In the genomic region with DNA sequence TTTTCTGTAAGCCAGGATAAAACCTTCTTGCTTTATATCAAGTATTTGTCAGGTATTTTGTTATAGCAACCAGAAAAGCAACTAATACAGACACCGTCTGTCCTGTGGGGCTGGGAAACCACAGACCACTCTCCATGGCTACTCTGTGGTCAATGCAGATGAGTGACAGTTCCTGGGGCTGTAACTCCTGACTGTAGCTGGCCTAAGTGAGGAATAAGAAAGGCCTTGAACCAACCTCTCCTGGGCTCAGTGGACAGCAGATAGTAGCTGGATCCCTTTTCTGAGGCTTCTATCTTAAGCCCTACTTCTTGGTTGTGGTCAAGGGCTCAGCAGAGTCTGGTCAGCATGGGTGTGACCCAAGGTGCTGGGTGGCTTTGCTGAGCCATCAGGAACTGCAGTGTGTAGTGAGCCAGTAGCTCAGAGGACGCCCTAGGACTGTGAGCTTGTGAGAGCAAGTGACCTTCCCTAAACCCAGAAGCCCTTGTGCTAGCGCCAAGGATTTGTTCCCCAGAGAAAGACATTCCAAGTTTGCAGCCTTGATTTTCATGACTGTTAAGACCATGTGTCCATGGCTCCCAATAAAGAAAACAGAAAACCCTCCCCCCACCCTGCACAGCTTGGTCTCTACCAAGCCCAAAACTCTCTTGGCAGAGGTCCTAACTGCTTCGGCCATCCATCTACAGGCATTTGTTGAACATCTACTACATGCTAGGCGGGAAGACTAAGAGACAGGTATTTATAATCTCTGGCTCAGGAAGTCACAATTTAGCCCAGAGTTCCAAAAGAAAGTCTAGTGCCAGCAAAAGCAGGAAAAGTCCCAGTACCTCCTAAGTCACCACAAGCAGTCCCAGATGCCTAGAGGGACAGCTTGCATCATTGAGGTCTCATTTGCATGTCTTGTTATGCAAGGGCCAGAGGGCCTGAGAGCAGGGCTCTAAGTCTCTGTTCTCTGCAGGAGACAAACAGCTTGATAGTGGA, we compare ENCODE assay signal across 14 mouse cellular contexts. TPM values are rescaled to one million over a fixed set of nuclear protein-coding genes. Genes with fewer than 3 reads are reported as not detected.
A peak's percentile ranks its signal among the peaks of the same experiment; 100 is the strongest.
DNase-seq lines count a peak whose midpoint lies in the region; ATAC-seq and TF ChIP-seq lines count a peak whose summit lies in the region.
"Had no signal": no experiment of that assay in that cellular context is flagged by ENCODE, and none has a peak within 500 bp of the region (broad histone marks: within the 10 kb centered on the region; RNA-seq: fewer than 3 reads in every experiment).

No protein-coding gene starts in this region.

- TF ChIP-seq CTCF in forebrain, postnatal 0 days (IDR thresholded peaks at IDR 0.05; ENCODE audit: low read depth) = no peak

- peak; percentile 40; the same call in 1 of the 2 replicates for ATAC-seq in liver, embryonic 15.5 days (ENCODE audit: insufficient read depth)
- ATAC-seq in liver, embryonic 11.5 days (replicated peaks; ENCODE audit: low FRiP score) = no peak
- peak; percentile 72 for ATAC-seq in monocyte, adult 5-6 weeks (replicated peaks; ENCODE audit: insufficient number of reproducible peaks, low FRiP score, low TSS enrichment, poor library complexity, severe bottlenecking)
- no peak for ATAC-seq in frontal cortex, adult (ENCODE audit: low TSS enrichment)
- ATAC-seq in forebrain, postnatal 0 days = no peak
- ATAC-seq: forebrain, embryonic 16.5 days; Patski had no signal

- no peaks in the 10 kb centered on the region for H3K36me3 ChIP-seq in liver, embryonic 15.5 days (replicated peaks)
- H3K36me3 ChIP-seq in liver, embryonic 11.5 days (ENCODE audit: control insufficient read depth, insufficient read depth, low read length) = no peaks in the 10 kb centered on the region
- no peaks in the 10 kb centered on the region for H3K36me3 ChIP-seq in forebrain, postnatal 0 days (ENCODE audit: insufficient read depth)
- H3K36me3 ChIP-seq: hindbrain, embryonic 10.5 days; limb, embryonic 15.5 days; midbrain, embryonic 12.5 days; neural tube, embryonic 15.5 days had no signal

- intact Hi-C loops in heart, postnatal 36 days (cut with DNase I) = no loop called here

- H3K4me3 ChIP-seq in liver, embryonic 15.5 days (replicated peaks) = no peak overlapping the region
- no peak overlapping the region for H3K4me3 ChIP-seq in liver, embryonic 11.5 days (ENCODE audit: low read depth, low read length)
- H3K4me3 ChIP-seq in forebrain, postnatal 0 days (ENCODE audit: low read depth, low read length) = no peak overlapping the region
- H3K4me3 ChIP-seq: hindbrain, embryonic 10.5 days; limb, embryonic 15.5 days; midbrain, embryonic 12.5 days; neural tube, embryonic 15.5 days had no signal

- peaks cover 6% of the 10 kb centered on the region for H3K4me1 ChIP-seq in liver, embryonic 15.5 days (replicated peaks)
- H3K4me1 ChIP-seq in liver, embryonic 11.5 days (replicated peaks; ENCODE audit: control insufficient read depth, insufficient read depth, low read length) = no peaks in the 10 kb centered on the region; the same call in 1 of the 2 replicates
- no peaks in the 10 kb centered on the region for H3K4me1 ChIP-seq in forebrain, postnatal 0 days (ENCODE audit: insufficient read depth)

- H3K27me3 ChIP-seq in liver, embryonic 15.5 days = no peaks in the 10 kb centered on the region
- no peaks in the 10 kb centered on the region for H3K27me3 ChIP-seq in liver, embryonic 11.5 days (replicated peaks; ENCODE audit: control insufficient read depth, insufficient read depth, low read length)
- H3K27me3 ChIP-seq in forebrain, postnatal 0 days (ENCODE audit: insufficient read depth, low read length) = no peaks in the 10 kb centered on the region
- H3K27me3 ChIP-seq: limb, embryonic 15.5 days; midbrain, embryonic 12.5 days; neural tube, embryonic 15.5 days; Patski had no signal

- 57% methylated on average over 5 of the region's 5 CpGs for WGBS in liver, embryonic 15.5 days (ENCODE audit: insufficient replicate concordance)
- WGBS in liver, embryonic 11.5 days = 76% methylated on average over 5 of the region's 5 CpGs
- WGBS in forebrain, postnatal 0 days = 83% methylated on average over 5 of the region's 5 CpGs

- no peak overlapping the region for H3K4me2 ChIP-seq in liver, embryonic 15.5 days
- no peak overlapping the region for H3K4me2 ChIP-seq in liver, embryonic 11.5 days
- no peak overlapping the region for H3K4me2 ChIP-seq in forebrain, postnatal 0 days (ENCODE audit: low read depth)
- H3K4me2 ChIP-seq: limb, embryonic 15.5 days; midbrain, embryonic 12.5 days; neural tube, embryonic 15.5 days had no signal

- H3K27ac ChIP-seq in liver, embryonic 15.5 days (replicated peaks) = no peak overlapping the region
- no peak overlapping the region for H3K27ac ChIP-seq in liver, embryonic 11.5 days (ENCODE audit: low read depth, low read length)
- no peak overlapping the region for H3K27ac ChIP-seq in forebrain, postnatal 0 days (ENCODE audit: low read depth, low read length)
- H3K27ac ChIP-seq: hindbrain, embryonic 10.5 days; limb, embryonic 15.5 days; midbrain, embryonic 12.5 days; neural tube, embryonic 15.5 days had no signal

- H3K9ac ChIP-seq in liver, embryonic 15.5 days = no peak overlapping the region
- no peak overlapping the region for H3K9ac ChIP-seq in liver, embryonic 11.5 days (ENCODE audit: low read depth, low read length)
- H3K9ac ChIP-seq in forebrain, postnatal 0 days = no peak overlapping the region
- H3K9ac ChIP-seq: limb, embryonic 15.5 days; midbrain, embryonic 12.5 days; neural tube, embryonic 15.5 days had no signal

- H3K9me3 ChIP-seq in liver, embryonic 15.5 days (replicated peaks) = no peaks in the 10 kb centered on the region
- H3K9me3 ChIP-seq in liver, embryonic 11.5 days (ENCODE audit: control insufficient read depth, low read length) = no peaks in the 10 kb centered on the region
- no peaks in the 10 kb centered on the region for H3K9me3 ChIP-seq in forebrain, postnatal 0 days (ENCODE audit: low read length)
- H3K9me3 ChIP-seq: limb, embryonic 15.5 days; midbrain, embryonic 12.5 days; neural tube, embryonic 15.5 days had no signal

- no peak for DNase-seq in liver, embryonic 11.5 days (ENCODE audit: low spot score)
- peak; percentile 76 for DNase-seq in adrenal gland, postnatal 14 days
- DNase-seq in heart, postnatal 36 days = peak; percentile 42 to 51
- no peak for DNase-seq in forebrain, postnatal 0 days
- DNase-seq: spleen, adult 18-20 months had no signal

RNA-seq across cellular contexts. Expression of a gene that starts 27.1 kb away (rescaled TPM):
- polyA plus RNA-seq in liver, embryonic 15.5 days (2015; fragmentation: Nextera tagmentation; extraction: Ambion mirVana) = 2.2 TPM in 2 replicates
- polyA plus RNA-seq in liver, embryonic 11.5 days (2014; fragmentation: Nextera tagmentation; extraction: Ambion mirVana) = 3.5 and 4.2 TPM in 2 replicates
- 9.8 and 19.8 TPM in 2 replicates for total RNA-seq in adrenal gland, postnatal 14 days (2021)
- total RNA-seq in heart, postnatal 36 days (2021) = 1 to 10 TPM; 7.6 to 7.7 TPM
- total RNA-seq in monocyte, adult 5-6 weeks (2017) = 10.0 to 15.9 TPM (median 12.7 TPM) in 3 replicates
- total RNA-seq in forebrain, postnatal 0 days (2014; rRNA removed) = 1.9 and 2.0 TPM in 2 replicates
- 0.75 and 0.91 TPM in 2 replicates for polyA plus RNA-seq in forebrain, postnatal 0 days (2015; fragmentation: Nextera tagmentation; extraction: Ambion mirVana)

RNA-seq across cellular contexts. Expression of a gene that starts 52.8 kb away (rescaled TPM):
- not detected in 2 replicates for polyA plus RNA-seq in liver, embryonic 15.5 days (2015; fragmentation: Nextera tagmentation; extraction: Ambion mirVana)
- polyA plus RNA-seq in liver, embryonic 11.5 days (2014; fragmentation: Nextera tagmentation; extraction: Ambion mirVana) = 0.16 and 0.51 TPM in 2 replicates
- total RNA-seq in adrenal gland, postnatal 14 days (2021) = not detected in 2 replicates
- total RNA-seq in heart, postnatal 36 days (2021) = not detected
- total RNA-seq in monocyte, adult 5-6 weeks (2017) = not detected in 3 replicates
- total RNA-seq in forebrain, postnatal 0 days (2014; rRNA removed) = 0.15 TPM in 1 of 2 replicates, not detected in the other
- 0.14 and 0.29 TPM in 2 replicates for polyA plus RNA-seq in forebrain, postnatal 0 days (2015; fragmentation: Nextera tagmentation; extraction: Ambion mirVana)
- polyA plus RNA-seq: hindbrain, embryonic 10.5 days had no signal

RNA-seq across cellular contexts. Expression of a gene that starts 54.5 kb away (rescaled TPM):
- not detected in 2 replicates for polyA plus RNA-seq in liver, embryonic 15.5 days (2015; fragmentation: Nextera tagmentation; extraction: Ambion mirVana)
- not detected in 2 replicates for polyA plus RNA-seq in liver, embryonic 11.5 days (2014; fragmentation: Nextera tagmentation; extraction: Ambion mirVana)
- total RNA-seq in adrenal gland, postnatal 14 days (2021) = 7.2 and 8.4 TPM in 2 replicates
- total RNA-seq in heart, postnatal 36 days (2021) = not detected
- not detected in 3 replicates for total RNA-seq in monocyte, adult 5-6 weeks (2017)
- total RNA-seq in forebrain, postnatal 0 days (2014; rRNA removed) = not detected in 2 replicates
- polyA plus RNA-seq in forebrain, postnatal 0 days (2015; fragmentation: Nextera tagmentation; extraction: Ambion mirVana) = not detected in 2 replicates
- polyA plus RNA-seq: forebrain, embryonic 16.5 days; hindbrain, embryonic 10.5 days; midbrain, embryonic 12.5 days; neural tube, embryonic 15.5 days had no signal

Comparison
In these comparisons a context has a peak if more than half of its experiments do, and no peak if none do; other contexts are left out.
1. ATAC-seq: peak in liver, embryonic 15.5 days (single experiment) and monocyte, adult 5-6 weeks (single experiment); none in liver, embryonic 11.5 days (single experiment), frontal cortex, adult (single experiment) and forebrain, postnatal 0 days (single experiment).
2. DNase-seq: peak in adrenal gland, postnatal 14 days (single experiment) and heart, postnatal 36 days (2 of 2); none in liver, embryonic 11.5 days (single experiment) and forebrain, postnatal 0 days (single experiment).